Mouse (Mus musculus) right cerebral cortex, adult 18-20 months (tissue): ENCODE data around the gene Kdm8.

Experiments used
- DNase-seq: peaks from one replicate; pipeline ENCODE4 v3.0.0; 2022; ENCODE audit warnings: mixed read lengths

Kdm8 gene

GRCm38 (mm10) chr7:125503374-125504092 lies 59.1 kb downstream of the Kdm8 start:
- DNase-seq: no peak

GRCm38 (mm10) chr7:125504618-125505017 lies 60.1 kb downstream of the Kdm8 start:
- DNase-seq: peak; percentile 62

- no peak for DNase-seq
These were observed 61.1 kb downstream of the Kdm8 start for GRCm38 (mm10) chr7:125505568-125505967.

- no peak for DNase-seq
These were observed 62.8 kb downstream of the Kdm8 start for GRCm38 (mm10) chr7:125507279-125507678.

GRCm38 (mm10) chr7:125511432-125511831 lies 67.0 kb downstream of the Kdm8 start:
- DNase-seq: no peak

GRCm38 (mm10) chr7:125511852-125512251 lies 67.4 kb downstream of the Kdm8 start:
- no peak for DNase-seq
